Mouse (Mus musculus) CH12.LX (cell line): ENCODE measurements at regions not wholly inside any gene's neighbourhood (a gene's known extent, or its start where the extent isn't known, plus 50 kb on each side); places are given as distances from the start of the nearest gene placed in this dataset.

ENCODE experiments used
- CHD1 ChIP-seq: IDR thresholded peaks from 2 replicates; pipeline ENCODE4 v1.6.1; 2012; ENCODE audit warnings: low read depth, low read length, improper control_type of control experiment, inconsistent platforms
- CTCF ChIP-seq, 2 experiments: IDR thresholded peaks in 1 of 2; conservative IDR thresholded peaks in 1 of 2; 2 replicates each; pipeline ENCODE4 v1.5.1; 2011 to 2012; ENCODE audit warnings: low read depth in 2 of 2, low read length in 2 of 2, improper control_type of control experiment in 1 of 2, inconsistent platforms in 1 of 2, mild to moderate bottlenecking in 1 of 2, moderate library complexity in 1 of 2
- ELF1 ChIP-seq: IDR thresholded peaks from 2 replicates; pipeline ENCODE4 v1.6.1; 2014; ENCODE audit warnings: low read depth, mild to moderate bottlenecking, inconsistent platforms, low read length, improper control_type of control experiment
- EP300 ChIP-seq: IDR thresholded peaks from 2 replicates; pipeline ENCODE4 v1.6.1; 2011; ENCODE audit warnings: low read length, improper control_type of control experiment
- JUN ChIP-seq: IDR thresholded peaks from 2 replicates; pipeline ENCODE4 v1.6.1; 2011; ENCODE audit warnings: low read depth, mild to moderate bottlenecking, low read length, improper control_type of control experiment, moderate library complexity; ENCODE audit not compliant: insufficient read depth
- MEF2A ChIP-seq: IDR thresholded peaks from 2 replicates; pipeline ENCODE4 v1.6.1; 2014; ENCODE audit warnings: low read depth, mild to moderate bottlenecking, inconsistent platforms, low read length, improper control_type of control experiment, borderline replicate concordance
- MYC ChIP-seq: IDR thresholded peaks from 2 replicates; pipeline ENCODE4 v1.6.1; 2011; ENCODE audit warnings: low read depth, mild to moderate bottlenecking, improper control_type of control experiment, low read length
- PAX5 ChIP-seq: IDR thresholded peaks from 2 replicates; pipeline ENCODE4 v1.6.1; 2012; ENCODE audit warnings: low read length, inconsistent platforms, mixed read lengths
- TBP ChIP-seq: conservative IDR thresholded peaks from 2 replicates; pipeline ENCODE4 v1.6.1; 2011; ENCODE audit warnings: low read depth, low read length, improper control_type of control experiment
- UBTF ChIP-seq: IDR thresholded peaks from 2 replicates; pipeline ENCODE4 v1.6.1; 2012; ENCODE audit warnings: low read depth, mild to moderate bottlenecking, inconsistent platforms, low read length, improper control_type of control experiment, moderate library complexity
- USF1 ChIP-seq: IDR thresholded peaks from 2 replicates; pipeline ENCODE4 v1.6.1; 2014; ENCODE audit warnings: low read depth, mild to moderate bottlenecking, inconsistent platforms, low read length, improper control_type of control experiment
- ZNF384 ChIP-seq: IDR thresholded peaks from 2 replicates; pipeline ENCODE4 v1.6.1; 2012; ENCODE audit warnings: low read depth, low read length, improper control_type of control experiment, inconsistent platforms

GRCm38 (mm10) chr8:46409296-46409695 is 61.5 kb upstream of the Acsl1 start:
- TF ChIP-seq TBP, result no peak
- no peak for TF ChIP-seq CHD1
- TF ChIP-seq CTCF (conservative IDR thresholded peaks at IDR 0.05 in 1 of 2, IDR thresholded peaks at IDR 0.05 in 1 of 2; ENCODE audit: low read depth in 2 of 2, low read length in 2 of 2), result no peak
- TF ChIP-seq PAX5, result no peak
- TF ChIP-seq JUN, result no peak
- TF ChIP-seq EP300, result no peak
- TF ChIP-seq MEF2A, result no peak
- no peak for TF ChIP-seq ZNF384
- TF ChIP-seq USF1, result no peak
- TF ChIP-seq UBTF, result no peak
- TF ChIP-seq MYC, result no peak
- TF ChIP-seq ELF1, result no peak
